Mouse (Mus musculus): ENCODE results near the gene Ugt1a1.

- no peak for TF ChIP-seq POLR2A (IDR thresholded peaks at IDR 0.05; ENCODE audit: insufficient read depth, low read length)
- TF ChIP-seq CTCF (IDR thresholded peaks at IDR 0.05; ENCODE audit: low read depth, low read length): no peak
Observed at GRCm38 (mm10) chr1:88237311-88237710, 25.6 kb downstream of the Ugt1a1 start.

Data from ES-Bruce4 (cell line).